Mouse (Mus musculus) hematopoietic stem cell, adult 5-6 weeks (primary cell): Measurements from ENCODE around the gene Ptgis. TPM values are rescaled to one million over a fixed set of nuclear protein-coding genes. Genes with fewer than 3 reads are reported as not detected.

Source experiments
- ATAC-seq, 2 experiments: fragments of 125-278 bp in 1 of 2; replicated peaks in 1 of 2; 2 replicates each; pipeline ENCODE4 v1.8.0; 2016 to 2017; ENCODE audit warnings: inconsistent platforms in 2 of 2, mild to moderate bottlenecking in 2 of 2, moderate number of reproducible peaks in 2 of 2, low read depth in 1 of 2, moderate TSS enrichment in 1 of 2; ENCODE audit not compliant: low FRiP score in 2 of 2, poor library complexity in 2 of 2, severe bottlenecking in 2 of 2, insufficient read depth in 1 of 2, low TSS enrichment in 1 of 2
- total RNA-seq: library from RNA; stranded (forward); fragments of 172-1452, 232-1000 nt; gene quantifications from 2 replicates; pipeline ENCODE4 v1.2.3, GENCODE M21; 2017

Ptgis gene
- total RNA-seq, 1 experiment from 2014 or later, result not detected

- ATAC-seq, result no peak
Observed at GRCm38 (mm10) chr2:167266231-167266630, 25.8 kb upstream of the Ptgis start.

DNA sequence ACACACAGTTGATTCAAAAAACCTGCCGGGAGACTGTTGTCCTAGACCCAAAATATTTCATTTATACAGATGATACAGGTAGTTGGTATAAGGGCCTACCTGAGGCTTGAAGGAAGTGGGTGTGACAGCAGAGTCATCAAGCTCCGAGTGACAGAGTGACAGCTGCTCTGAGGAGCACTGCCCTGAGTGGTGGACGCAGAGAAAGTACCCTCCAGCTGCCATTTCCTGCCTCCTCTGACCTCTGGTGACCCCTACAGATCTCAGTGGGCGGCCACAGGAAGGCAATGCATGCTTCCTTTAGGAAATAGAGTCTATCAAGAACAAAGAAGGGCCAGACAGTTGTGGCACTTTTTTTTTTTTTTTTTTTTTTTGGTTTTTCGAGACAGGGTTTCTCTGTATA, 25.4 kb upstream of the Ptgis start:
- ATAC-seq, result no peak

DNA sequence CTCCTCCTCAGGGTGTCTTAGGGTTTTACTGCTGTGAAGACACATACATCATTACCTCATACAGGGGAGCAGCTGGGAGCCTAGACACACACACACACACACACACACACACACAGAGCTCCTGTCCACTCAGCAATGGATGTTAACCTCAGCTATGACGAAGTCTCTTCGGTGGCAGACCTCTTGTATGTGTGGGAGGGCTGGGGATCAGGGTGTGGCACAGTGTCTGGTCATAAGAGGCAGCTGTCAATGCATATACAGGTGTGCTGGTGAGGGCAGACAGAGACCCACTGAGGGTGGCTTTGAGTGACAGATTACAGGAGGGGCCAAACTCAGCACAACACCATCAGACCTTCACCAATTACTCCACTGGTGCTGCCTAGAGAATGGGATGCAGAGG, 24.6 kb upstream of the Ptgis start:
- no peak for ATAC-seq

- no peak for ATAC-seq
Observed at GRCm38 (mm10) chr2:167263931-167264330, 23.5 kb upstream of the Ptgis start.

GRCm38 (mm10) chr2:167263040-167263810, 22.8 kb upstream of the Ptgis start:
- ATAC-seq, result no peak

GRCm38 (mm10) chr2:167262433-167262832, 22.0 kb upstream of the Ptgis start:
- no peak for ATAC-seq

GRCm38 (mm10) chr2:167261106-167261505, 20.7 kb upstream of the Ptgis start:
- ATAC-seq, result no peak

- ATAC-seq, result no peak
Observed at GRCm38 (mm10) chr2:167257790-167258189, 17.4 kb upstream of the Ptgis start.

DNA sequence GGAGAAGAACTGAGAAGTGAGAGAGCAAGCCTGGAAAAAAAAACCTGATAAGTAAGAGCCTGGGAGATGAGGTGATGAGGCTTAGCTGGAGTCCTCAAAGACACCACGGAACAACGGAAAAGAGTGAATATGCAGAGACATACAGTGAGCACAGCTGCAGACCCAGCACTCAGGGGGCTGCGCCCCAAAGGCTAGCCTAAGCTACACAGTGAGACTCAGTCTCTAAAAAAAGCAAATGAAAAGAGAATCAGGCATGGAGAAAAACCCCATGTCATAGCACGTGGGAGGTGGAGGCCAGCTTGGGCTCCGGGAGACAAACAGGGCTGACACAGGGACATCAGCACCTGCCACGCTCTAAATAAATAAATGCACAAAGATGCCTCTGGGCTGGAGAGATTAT, 14.4 kb upstream of the Ptgis start:
- ATAC-seq, result no peak

- no peak for ATAC-seq
Observed at GRCm38 (mm10) chr2:167254185-167254584, 13.8 kb upstream of the Ptgis start.

- no peak for ATAC-seq
Observed at GRCm38 (mm10) chr2:167253476-167253875, 13.1 kb upstream of the Ptgis start.

DNA sequence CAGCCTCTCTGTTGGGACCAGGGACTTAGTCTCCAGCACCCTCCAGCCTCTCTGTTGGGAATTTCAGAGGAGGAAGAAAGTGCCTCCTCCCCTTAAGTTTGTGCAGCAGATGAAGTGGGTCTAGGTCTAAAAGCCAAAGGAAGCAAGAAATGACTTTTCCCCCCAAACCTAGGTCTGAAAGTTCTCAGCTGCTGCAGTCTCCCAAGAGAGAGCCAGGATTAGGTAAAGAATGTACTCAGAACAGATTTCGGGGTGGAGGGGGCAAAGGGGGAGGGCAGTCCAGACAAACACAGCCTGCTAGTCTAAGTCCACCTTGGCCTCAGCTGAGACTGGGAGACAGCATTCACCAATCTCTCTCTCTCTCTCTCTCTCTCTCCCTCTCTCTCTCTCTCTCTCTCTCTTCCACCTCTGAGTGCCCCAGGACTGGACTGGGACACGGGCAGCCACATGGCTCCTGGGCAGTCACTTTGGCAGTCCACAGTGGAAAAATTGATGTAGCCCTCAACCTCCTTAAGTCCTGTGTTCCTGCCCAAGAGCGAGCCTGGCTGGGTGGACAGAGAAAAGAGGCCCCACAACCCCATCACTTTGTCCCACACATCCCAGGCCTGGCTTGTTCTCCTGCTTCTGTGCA, 11.8 kb upstream of the Ptgis start:
- no peak for ATAC-seq

DNA sequence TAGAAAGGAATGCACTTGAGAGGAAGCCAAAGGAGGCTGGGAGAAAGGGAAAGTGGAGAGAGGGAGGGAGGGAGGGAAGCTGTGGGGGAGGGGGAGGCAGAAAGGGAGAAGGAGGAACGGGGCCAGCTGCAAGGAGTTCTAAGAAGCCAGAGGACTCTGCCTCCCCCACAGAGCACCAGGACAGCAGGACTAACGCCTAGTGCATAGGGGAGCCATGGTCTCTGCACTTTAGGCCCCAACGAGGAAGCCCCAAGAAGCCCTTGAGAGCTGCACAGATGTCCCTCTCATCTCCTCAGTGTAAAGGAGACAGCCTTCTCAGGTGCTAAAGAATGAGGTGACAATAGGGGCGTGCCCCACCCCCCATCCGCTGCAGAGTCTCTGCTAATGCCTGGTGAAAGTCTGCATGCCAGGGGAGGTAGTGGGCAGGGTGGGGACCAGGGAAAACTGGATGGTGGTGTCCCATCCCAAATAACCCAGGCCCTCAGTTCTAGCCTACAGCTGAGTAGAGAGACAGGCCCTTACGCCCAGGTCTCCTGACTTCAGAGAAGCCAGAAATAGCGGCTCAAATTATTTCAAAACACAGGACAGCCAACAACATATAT, 10.4 kb upstream of the Ptgis start:
- no peak for ATAC-seq

- ATAC-seq, result no peak
Observed at GRCm38 (mm10) chr2:167250003-167250735, 9.8 kb upstream of the Ptgis start.

DNA sequence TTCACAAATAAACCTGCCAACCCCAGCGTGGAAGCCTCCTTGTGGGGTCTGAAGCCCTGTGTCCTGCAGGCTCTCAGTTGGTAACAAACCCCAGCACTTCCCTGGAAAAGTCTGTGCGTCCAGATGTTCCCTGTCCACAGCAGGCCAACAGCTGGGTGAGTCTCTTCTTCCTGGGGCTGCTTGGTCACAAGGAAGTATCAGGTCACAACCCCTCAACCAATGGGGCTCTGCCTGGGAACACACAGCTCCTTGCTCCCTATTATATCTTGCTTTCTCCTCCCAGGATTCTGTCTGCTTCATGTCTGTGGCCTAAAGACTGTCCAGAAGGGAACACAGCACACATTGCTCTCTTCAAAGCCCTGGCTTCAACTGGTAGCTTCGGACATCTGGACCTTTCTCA, 9.2 kb upstream of the Ptgis start:
- ATAC-seq, result no peak

- no peak for ATAC-seq
Observed at GRCm38 (mm10) chr2:167247823-167248222, 7.4 kb upstream of the Ptgis start.

DNA sequence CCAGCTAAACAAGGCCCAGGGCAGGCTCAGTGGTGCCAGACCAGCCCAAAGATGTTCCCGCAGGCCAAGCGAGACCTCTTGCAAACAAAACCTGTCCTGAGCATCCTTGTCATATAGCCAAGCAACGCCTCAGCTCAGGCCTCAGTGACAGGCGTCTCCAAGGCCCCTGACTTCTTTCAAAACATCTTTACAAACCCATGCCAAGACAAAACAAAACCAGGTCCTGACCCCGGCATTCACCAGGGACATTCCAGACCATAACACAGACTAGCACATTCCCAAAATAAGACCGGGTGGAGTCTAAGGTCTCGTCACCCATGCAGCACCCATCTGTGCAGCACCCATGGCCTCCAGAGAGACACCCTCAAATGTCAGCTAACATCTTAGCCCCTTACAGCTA, 6.3 kb upstream of the Ptgis start:
- ATAC-seq, result no peak

DNA sequence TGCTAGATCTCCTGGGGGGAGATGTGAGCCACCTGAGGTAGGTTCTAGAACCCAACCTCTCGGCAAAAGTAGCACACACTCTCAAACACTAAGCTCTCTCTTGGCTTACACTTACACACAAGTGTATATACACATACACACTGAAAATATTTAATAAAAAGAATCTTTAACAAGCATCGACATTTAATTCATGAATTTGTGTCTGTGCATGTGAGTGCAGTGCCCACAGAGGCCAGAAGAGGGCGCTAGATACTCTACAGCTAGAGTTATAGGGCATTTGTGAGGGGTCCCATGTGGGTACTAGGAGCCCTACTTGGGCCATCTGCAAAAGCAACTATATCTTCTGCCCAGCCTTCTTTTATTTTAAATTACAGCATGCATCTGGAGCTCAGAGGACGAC, 4.5 kb upstream of the Ptgis start:
- ATAC-seq, result no peak
